Mouse (Mus musculus) forebrain, embryonic 10.5 days (tissue): ENCODE data around the gene Mkrn3. TPM values are rescaled to one million over a fixed set of nuclear protein-coding genes. Genes with fewer than 3 reads are reported as not detected.

Source experiments
- polyA plus RNA-seq: library from polyadenylated mRNA; unstranded; fragments of >200 nt; fragmentation: Nextera tagmentation; extraction: Ambion mirVana; gene quantifications from 2 replicates; pipeline ENCODE4 v1.2.1, GENCODE M21; 2016

The Mkrn3 gene
- polyA plus RNA-seq, 1 experiment from 2014 or later, result 14.9 TPM

Other genes with a start within 250 kb of the Mkrn3 start
- 70.7 and 79.9 TPM in 2 replicates for gene Ndn, start 73.6 kb downstream of the Mkrn3 start, polyA plus RNA-seq
- 4.2 and 4.6 TPM in 2 replicates for gene Magel2, start 43.1 kb downstream of the Mkrn3 start, polyA plus RNA-seq
- 125 and 130 TPM in 2 replicates for gene Peg12, start 44.4 kb upstream of the Mkrn3 start, polyA plus RNA-seq